Mouse (Mus musculus) T-helper 1 cell (primary cell): Measurements from ENCODE around the gene Pcdh15.

ENCODE experiments used
- in situ Hi-C: fragments of 300-600 bp; cut with MboI, MseI; formaldehyde crosslinking; loops from one replicate; pipeline ENCODE4 v1.15.1; 2025; ENCODE audit warnings: high pct_unique_total_duplicates

The Pcdh15 gene

GRCm38 (mm10) chr10:74304120-74304519 is 1205.0 kb downstream of the Pcdh15 start:
- in situ Hi-C loops, result no loop called here

- in situ Hi-C loops, result no loop called here
These were observed 1206.5 kb downstream of the Pcdh15 start for GRCm38 (mm10) chr10:74305439-74306158.

- in situ Hi-C loops, result no loop called here
These were observed 1207.9 kb downstream of the Pcdh15 start for GRCm38 (mm10) chr10:74307035-74307434.

- in situ Hi-C loops, result no loop called here
These were observed 1216.9 kb downstream of the Pcdh15 start for GRCm38 (mm10) chr10:74316091-74316490.

GRCm38 (mm10) chr10:74335412-74335811 is 1236.3 kb downstream of the Pcdh15 start:
- in situ Hi-C loops, result no loop called here

- in situ Hi-C loops, result no loop called here
These were observed 1240.4 kb downstream of the Pcdh15 start for GRCm38 (mm10) chr10:74339247-74340160.

- in situ Hi-C loops, result no loop called here
These were observed 1260.4 kb downstream of the Pcdh15 start for GRCm38 (mm10) chr10:74359526-74359925.

GRCm38 (mm10) chr10:74378697-74379096 is 1279.6 kb downstream of the Pcdh15 start:
- in situ Hi-C loops, result no loop called here

- in situ Hi-C loops, result no loop called here
These were observed 1280.4 kb downstream of the Pcdh15 start for GRCm38 (mm10) chr10:74379276-74380134.

- in situ Hi-C loops, result no loop called here
These were observed 1288.7 kb downstream of the Pcdh15 start for GRCm38 (mm10) chr10:74387538-74388499.

- in situ Hi-C loops, result no loop called here
These were observed 1304.0 kb downstream of the Pcdh15 start for GRCm38 (mm10) chr10:74403111-74403510.

GRCm38 (mm10) chr10:74414021-74414420 is 1314.9 kb downstream of the Pcdh15 start:
- in situ Hi-C loops, result no loop called here

GRCm38 (mm10) chr10:74414945-74415344 is 1315.8 kb downstream of the Pcdh15 start:
- in situ Hi-C loops, result no loop called here

GRCm38 (mm10) chr10:74415359-74415758 is 1316.2 kb downstream of the Pcdh15 start:
- in situ Hi-C loops, result no loop called here

GRCm38 (mm10) chr10:74415949-74416348 is 1316.8 kb downstream of the Pcdh15 start:
- in situ Hi-C loops, result no loop called here

- in situ Hi-C loops, result no loop called here
These were observed 1350.9 kb downstream of the Pcdh15 start for GRCm38 (mm10) chr10:74450069-74450468.

- in situ Hi-C loops, result loop anchor here (10.0 kb wide), 1 partner anchor 1259 kb away; no protein-coding TSS in a partner anchor
These were observed 1364.8 kb downstream of the Pcdh15 start for GRCm38 (mm10) chr10:74463972-74464371.

- in situ Hi-C loops, result no loop called here
These were observed 1381.6 kb downstream of the Pcdh15 start for GRCm38 (mm10) chr10:74480779-74481178.

GRCm38 (mm10) chr10:74512315-74512714 is 1413.2 kb downstream of the Pcdh15 start:
- in situ Hi-C loops, result no loop called here

GRCm38 (mm10) chr10:74513743-74514142 is 1414.6 kb downstream of the Pcdh15 start:
- in situ Hi-C loops, result no loop called here
